Comparison of ENCODE assay signal across 14 mouse cellular contexts in the genomic region with DNA sequence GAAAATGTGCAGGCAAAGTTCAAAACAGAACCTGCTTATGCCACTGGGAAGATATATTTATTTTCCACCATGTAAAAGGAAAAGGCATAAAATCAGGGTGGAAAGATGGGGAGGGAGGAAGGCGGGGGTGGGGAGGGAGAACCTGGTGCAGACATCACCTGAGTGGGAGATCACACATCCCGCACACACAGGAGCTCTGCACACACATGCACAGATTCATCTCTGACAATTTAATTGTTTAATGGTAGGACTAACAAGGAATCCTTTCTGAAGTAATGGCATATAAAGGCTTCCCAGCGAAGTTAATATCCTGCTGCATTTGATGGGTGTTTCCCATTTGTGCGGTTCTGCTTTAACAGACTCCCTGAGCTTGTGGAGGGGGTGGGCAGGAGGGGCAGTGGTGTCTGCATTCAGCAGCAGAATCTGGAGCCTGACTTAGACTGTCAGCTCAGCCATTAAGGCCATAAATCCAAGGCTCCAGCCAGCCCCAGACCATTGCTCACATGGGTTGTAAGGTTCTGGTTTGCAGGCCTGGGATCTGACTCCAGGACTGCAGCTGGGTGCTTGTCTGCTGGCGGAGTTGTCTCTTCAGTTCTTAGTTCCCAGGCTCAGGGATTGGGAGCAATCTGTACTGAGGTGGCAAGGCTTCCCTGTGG. TPM values are rescaled to one million over a fixed set of nuclear protein-coding genes. Genes with fewer than 3 reads are reported as not detected.
DNase-seq lines count a peak whose midpoint lies in the region; ATAC-seq and TF ChIP-seq lines count a peak whose summit lies in the region.
"Had no signal": no experiment of that assay in that cellular context is flagged by ENCODE, and none has a peak within 500 bp of the region (broad histone marks: within the 10 kb centered on the region; RNA-seq: fewer than 3 reads in every experiment).

No protein-coding gene starts in this region.

- intact Hi-C loops in gastrocnemius, adult 2 months (cut with DNase I) = no loop called here

- peak; percentile 68 for ATAC-seq in forebrain, embryonic 15.5 days (replicated peaks)
- ATAC-seq in forebrain, embryonic 11.5 days (replicated peaks; ENCODE audit: low FRiP score) = no peak
- no peak for ATAC-seq in midbrain, embryonic 16.5 days
- no peak for ATAC-seq in midbrain, postnatal 0 days (ENCODE audit: low FRiP score)

- no peaks in the 10 kb centered on the region for H3K36me3 ChIP-seq in forebrain, embryonic 15.5 days
- no peaks in the 10 kb centered on the region for H3K36me3 ChIP-seq in forebrain, embryonic 11.5 days (ENCODE audit: control insufficient read depth, insufficient read depth, low read length)
- no peaks in the 10 kb centered on the region for H3K36me3 ChIP-seq in midbrain, embryonic 16.5 days (ENCODE audit: control insufficient read depth, insufficient read depth, low read length)
- H3K36me3 ChIP-seq in midbrain, postnatal 0 days (ENCODE audit: insufficient read depth, low read length) = no peaks in the 10 kb centered on the region
- H3K36me3 ChIP-seq in limb, embryonic 10.5 days = no peaks in the 10 kb centered on the region

- H3K4me1 ChIP-seq in forebrain, embryonic 15.5 days = peaks cover 2% of the 10 kb centered on the region
- H3K4me1 ChIP-seq in forebrain, embryonic 11.5 days (replicated peaks; ENCODE audit: control insufficient read depth, insufficient read depth, low read length) = peaks cover 1% of the 10 kb centered on the region; the same call in 1 of the 2 replicates
- peaks cover 8% of the 10 kb centered on the region for H3K4me1 ChIP-seq in midbrain, embryonic 16.5 days (ENCODE audit: control insufficient read depth, insufficient read depth, low read length)
- H3K4me1 ChIP-seq in midbrain, postnatal 0 days (ENCODE audit: insufficient read depth, low read length) = no peaks in the 10 kb centered on the region
- peaks cover 34% of the 10 kb centered on the region for H3K4me1 ChIP-seq in limb, embryonic 10.5 days

- H3K9me3 ChIP-seq in forebrain, embryonic 15.5 days = no peaks in the 10 kb centered on the region
- H3K9me3 ChIP-seq in forebrain, embryonic 11.5 days (ENCODE audit: control insufficient read depth, low read length) = no peaks in the 10 kb centered on the region
- no peaks in the 10 kb centered on the region for H3K9me3 ChIP-seq in midbrain, embryonic 16.5 days (replicated peaks; ENCODE audit: control insufficient read depth, low read length, poor library complexity, severe bottlenecking)
- no peaks in the 10 kb centered on the region for H3K9me3 ChIP-seq in midbrain, postnatal 0 days (ENCODE audit: low read length)
- H3K9me3 ChIP-seq in limb, embryonic 10.5 days (replicated peaks) = no peaks in the 10 kb centered on the region

- 68% methylated on average over 5 of the region's 5 CpGs for WGBS in forebrain, embryonic 15.5 days
- WGBS in forebrain, embryonic 11.5 days = 77% methylated on average over 5 of the region's 5 CpGs
- WGBS in midbrain, embryonic 16.5 days = 77% methylated on average over 5 of the region's 5 CpGs
- 71% methylated on average over 5 of the region's 5 CpGs for WGBS in midbrain, postnatal 0 days
- WGBS in limb, embryonic 10.5 days = 39% methylated on average over 5 of the region's 5 CpGs

- H3K27me3 ChIP-seq in forebrain, embryonic 15.5 days = no peaks in the 10 kb centered on the region
- peaks cover 10% of the 10 kb centered on the region for H3K27me3 ChIP-seq in forebrain, embryonic 11.5 days (ENCODE audit: control insufficient read depth, insufficient read depth, low read length)
- no peaks in the 10 kb centered on the region for H3K27me3 ChIP-seq in midbrain, embryonic 16.5 days (ENCODE audit: control insufficient read depth, insufficient read depth, low read depth, low read length)
- H3K27me3 ChIP-seq in midbrain, postnatal 0 days (ENCODE audit: insufficient read depth, low read length) = no peaks in the 10 kb centered on the region
- H3K27me3 ChIP-seq in limb, embryonic 10.5 days (ENCODE audit: low read depth, poor library complexity, severe bottlenecking) = 0 out of 2 replicates have a peak, but pooled peaks cover 5% of the 10 kb centered on the region

- no peak for TF ChIP-seq CTCF in midbrain, postnatal 0 days (IDR thresholded peaks at IDR 0.05)
- TF ChIP-seq CTCF in gastrocnemius, adult 2 months (IDR thresholded peaks at IDR 0.05) = no peak

- no peak for DNase-seq in forebrain, embryonic 11.5 days (ENCODE audit: low spot score)
- DNase-seq in midbrain, postnatal 0 days (ENCODE audit: low spot score) = no peak
- DNase-seq in limb, embryonic 10.5 days (ENCODE audit: low spot score) = peak; percentile 56
- DNase-seq in gastrocnemius, adult 2 months = no peak
- DNase-seq in urinary bladder, postnatal 10 days (ENCODE audit: low spot score) = no peak
- DNase-seq in lung, postnatal 10 days = no peak
- DNase-seq: cerebellum, adult 8-10 months; gastrocnemius, postnatal 36 days; kidney, postnatal 25 days; layer of hippocampus, postnatal 36 days; lung, postnatal 14 days had no signal

- peak overlapping the region; percentile 74 for H3K27ac ChIP-seq in forebrain, embryonic 15.5 days (replicated peaks)
- H3K27ac ChIP-seq in forebrain, embryonic 11.5 days (ENCODE audit: low read depth, low read length) = no peak overlapping the region
- H3K27ac ChIP-seq in midbrain, embryonic 16.5 days (ENCODE audit: low read length) = 0 out of 2 replicates have a peak overlapping the region, but pooled peaks have one; percentile 11
- H3K27ac ChIP-seq in midbrain, postnatal 0 days (ENCODE audit: low read depth, low read length) = no peak overlapping the region
- peak overlapping the region; percentile 79 for H3K27ac ChIP-seq in limb, embryonic 10.5 days
- no peak overlapping the region for H3K27ac ChIP-seq in gastrocnemius, adult 2 months

- H3K4me3 ChIP-seq in forebrain, embryonic 15.5 days = no peak overlapping the region
- no peak overlapping the region for H3K4me3 ChIP-seq in forebrain, embryonic 11.5 days (ENCODE audit: low read depth, low read length)
- H3K4me3 ChIP-seq in midbrain, embryonic 16.5 days (ENCODE audit: low read depth, low read length) = no peak overlapping the region
- H3K4me3 ChIP-seq in midbrain, postnatal 0 days (ENCODE audit: low read depth, low read length) = no peak overlapping the region
- H3K4me3 ChIP-seq in limb, embryonic 10.5 days = 0 out of 2 replicates have a peak overlapping the region, but pooled peaks have one; percentile 7
- no peak overlapping the region for H3K4me3 ChIP-seq in gastrocnemius, adult 2 months

- no peak overlapping the region for H3K4me2 ChIP-seq in forebrain, embryonic 15.5 days (replicated peaks)
- no peak overlapping the region for H3K4me2 ChIP-seq in forebrain, embryonic 11.5 days (ENCODE audit: low read depth, low read length, severe bottlenecking)
- no peak overlapping the region for H3K4me2 ChIP-seq in midbrain, embryonic 16.5 days (ENCODE audit: low read length)
- H3K4me2 ChIP-seq in midbrain, postnatal 0 days (ENCODE audit: low read depth, low read length, poor library complexity, severe bottlenecking) = no peak overlapping the region
- H3K4me2 ChIP-seq: liver, embryonic 11.5 days had no signal

- no peak overlapping the region for H3K9ac ChIP-seq in forebrain, embryonic 15.5 days (replicated peaks)
- H3K9ac ChIP-seq in forebrain, embryonic 11.5 days (ENCODE audit: low read length) = no peak overlapping the region
- no peak overlapping the region for H3K9ac ChIP-seq in midbrain, embryonic 16.5 days (ENCODE audit: low read depth, low read length)
- no peak overlapping the region for H3K9ac ChIP-seq in midbrain, postnatal 0 days (replicated peaks; ENCODE audit: low read length, poor library complexity, severe bottlenecking)

RNA-seq across cellular contexts. Expression of a gene that starts 5.9 kb away (rescaled TPM):
- 35.8 and 36.8 TPM in 2 replicates for polyA plus RNA-seq in forebrain, embryonic 15.5 days (2015; fragmentation: Nextera tagmentation; extraction: Ambion mirVana)
- 17.2 and 17.3 TPM in 2 replicates for polyA plus RNA-seq in forebrain, embryonic 11.5 days (2014; fragmentation: Nextera tagmentation; extraction: Ambion mirVana)
- 26.3 and 27.6 TPM in 2 replicates for polyA plus RNA-seq in midbrain, embryonic 16.5 days (2015; fragmentation: Nextera tagmentation; extraction: Ambion mirVana)
- 9.2 and 10.9 TPM in 2 replicates for total RNA-seq in midbrain, postnatal 0 days (2014; rRNA removed)
- 18.6 and 19.8 TPM in 2 replicates for polyA plus RNA-seq in midbrain, postnatal 0 days (2015; fragmentation: Nextera tagmentation; extraction: Ambion mirVana)
- 57.2 and 66.6 TPM in 2 replicates for polyA plus RNA-seq in limb, embryonic 10.5 days (2016; fragmentation: Nextera tagmentation; extraction: Ambion mirVana)
- 1 to 10 TPM; 1.9 to 2.7 TPM for total RNA-seq in gastrocnemius, adult 2 months (2021)

Comparison
In these comparisons a context has a peak if more than half of its experiments do, and no peak if none do; other contexts are left out.
1. H3K27ac ChIP-seq: peak in forebrain, embryonic 15.5 days (single experiment), midbrain, embryonic 16.5 days (single experiment) and limb, embryonic 10.5 days (single experiment); none in forebrain, embryonic 11.5 days (single experiment), midbrain, postnatal 0 days (single experiment) and gastrocnemius, adult 2 months (single experiment).